Mouse (Mus musculus) forebrain, postnatal 0 days (tissue): ENCODE measurements around the gene Nuak1. TPM values are rescaled to one million over a fixed set of nuclear protein-coding genes. Genes with fewer than 3 reads are reported as not detected.

ENCODE experiments used
- ATAC-seq: fragments of 200-750 bp; cut with Nextera tagmentation; 2 replicates; pipeline ENCODE4 v1.8.0; 2017; ENCODE audit warnings: mild to moderate bottlenecking, moderate library complexity
- DNase-seq: peaks from one replicate; pipeline ENCODE4 v3.0.0-alpha.2; 2015
- H3K27ac ChIP-seq: fragments of 300-500 bp; sonication (generic); 2 replicates; pipeline ENCODE4 v1.5.1; 2014; ENCODE audit warnings: low read depth, mild to moderate bottlenecking, antibody characterized with exemption, low read length, moderate library complexity, mixed read lengths
- H3K27me3 ChIP-seq: fragments of 300-500 bp; sonication (generic); 2 replicates; pipeline ENCODE4 v1.6.1; 2014; ENCODE audit warnings: mild to moderate bottlenecking, low read length, mixed read lengths; ENCODE audit not compliant: insufficient read depth
- H3K36me3 ChIP-seq: fragments of 300-500 bp; sonication (generic); 2 replicates; pipeline ENCODE4 v1.6.1; 2014; ENCODE audit warnings: mild to moderate bottlenecking, moderate library complexity; ENCODE audit not compliant: insufficient read depth
- H3K4me1 ChIP-seq: fragments of 300-500 bp; sonication (generic); 2 replicates; pipeline ENCODE4 v1.6.1; 2014; ENCODE audit warnings: antibody characterized with exemption; ENCODE audit not compliant: insufficient read depth
- H3K4me2 ChIP-seq: fragments of 300-500 bp; sonication (generic); 2 replicates; pipeline ENCODE4 v1.6.1; 2014; ENCODE audit warnings: low read depth, mild to moderate bottlenecking, moderate library complexity
- H3K4me3 ChIP-seq: fragments of 300-500 bp; sonication (generic); 2 replicates; pipeline ENCODE4 v1.5.1; 2014; ENCODE audit warnings: low read depth, low read length, mixed read lengths
- H3K9ac ChIP-seq: fragments of 300-500 bp; sonication (generic); 2 replicates; pipeline ENCODE4 v1.6.1; 2014; ENCODE audit warnings: mild to moderate bottlenecking
- H3K9me3 ChIP-seq: fragments of 300-500 bp; sonication (generic); 2 replicates; pipeline ENCODE4 v1.6.1; 2016; ENCODE audit warnings: low read length
- CTCF ChIP-seq: sonication (generic); IDR thresholded peaks from 2 replicates; pipeline ENCODE4 v1.5.1; 2016; ENCODE audit warnings: antibody characterized with exemption, control low read depth, low read depth
- WGBS: fragments of 180-500 bp; shearing (Covaris S2); extraction: QIAGEN DNeasy Blood & Tissue Kit; methylation state at CpG from one replicate; pipeline ENCODE4 v1.1.7; 2014; 5-methylcytosine and 5-hydroxymethylcytosine counted together
- polyA plus RNA-seq: library from polyadenylated mRNA; unstranded; fragments of >200 nt; fragmentation: Nextera tagmentation; extraction: Ambion mirVana; gene quantifications from 2 replicates; pipeline ENCODE4 v1.2.1, GENCODE M21; 2015
- total RNA-seq: library from RNA; depleted of rRNA; stranded (reverse); fragments of >200 nt; gene quantifications from 2 replicates; pipeline ENCODE4 v1.2.3, GENCODE M21; 2014

The Nuak1 gene
- total and polyA plus RNA-seq, 2 experiments from 2014 or later, result 3.7 to 28.7 TPM

- peak overlapping the region; percentile 98 for H3K9ac ChIP-seq
- H3K4me1 ChIP-seq, result peaks cover 17% of the 10 kb centered on the region
- peak overlapping the region; percentile 90 for H3K4me2 ChIP-seq
- no peaks in the 10 kb centered on the region for H3K9me3 ChIP-seq
- peak overlapping the region; percentile 82 for H3K4me3 ChIP-seq
- WGBS, result 33% methylated on average over 19 of the region's 19 CpGs
- H3K27me3 ChIP-seq, result no peaks in the 10 kb centered on the region
- DNase-seq, result peak; percentile 29
- no peaks in the 10 kb centered on the region for H3K36me3 ChIP-seq
- peak overlapping the region; percentile 98 for H3K27ac ChIP-seq
- ATAC-seq, result no peak
- no peak for TF ChIP-seq CTCF
These were observed 1.8 kb downstream of the Nuak1 start for GRCm38 (mm10) chr10:84438466-84439227.

GRCm38 (mm10) chr10:84438049-84438422 lies 2.4 kb downstream of the Nuak1 start:
- Histone ChIP-seq H3K4me2 (peak overlapping the region; percentile 90), H3K27ac (peak overlapping the region; percentile 98), H3K4me3 (peak overlapping the region; percentile 82), H3K27me3 (no peaks in the 10 kb centered on the region), H3K9ac (peak overlapping the region; percentile 98), H3K36me3 (peaks cover 3% of the 10 kb centered on the region), H3K9me3 (no peaks in the 10 kb centered on the region), H3K4me1 (peaks cover 17% of the 10 kb centered on the region)
- peak; percentile 98 for TF ChIP-seq CTCF
- ATAC-seq (peak; percentile 72), DNase-seq (peak; percentile 98)
- 3% methylated on average over 7 of the region's 7 CpGs for WGBS

- H3K27ac ChIP-seq, result peak overlapping the region; percentile 98
- no peaks in the 10 kb centered on the region for H3K27me3 ChIP-seq
- H3K9ac ChIP-seq, result peak overlapping the region; percentile 98
- DNase-seq (peak; percentile 43), ATAC-seq (peak; percentile 6; the same call in 1 of the 2 replicates)
- peaks cover 3% of the 10 kb centered on the region for H3K36me3 ChIP-seq
- 22% methylated on average over 14 of the region's 14 CpGs for WGBS
- TF ChIP-seq CTCF, result no peak
- H3K4me1 ChIP-seq, result peaks cover 16% of the 10 kb centered on the region
- H3K9me3 ChIP-seq, result no peaks in the 10 kb centered on the region
- H3K4me3 ChIP-seq, result peak overlapping the region; percentile 82
- H3K4me2 ChIP-seq, result peak overlapping the region; percentile 90
These were observed 3.0 kb downstream of the Nuak1 start for GRCm38 (mm10) chr10:84437166-84438048.

- 0 out of 2 replicates have a peak, but pooled peaks cover 5% of the 10 kb centered on the region for H3K4me1 ChIP-seq
- ATAC-seq (no peak), DNase-seq (no peak)
- no peak for TF ChIP-seq CTCF
- 41% methylated on average over 11 of the region's 11 CpGs for WGBS
- H3K36me3 ChIP-seq, result peaks cover 3% of the 10 kb centered on the region
- no peaks in the 10 kb centered on the region for H3K27me3 ChIP-seq
- H3K4me3 ChIP-seq, result peak overlapping the region; percentile 6
- no peaks in the 10 kb centered on the region for H3K9me3 ChIP-seq
- 0 out of 2 replicates have a peak overlapping the region, but pooled peaks have one; percentile 18 for H3K9ac ChIP-seq
- no peak overlapping the region for H3K27ac ChIP-seq
- peak overlapping the region; percentile 90 for H3K4me2 ChIP-seq
These were observed 4.5 kb downstream of the Nuak1 start for GRCm38 (mm10) chr10:84435930-84436329.

- H3K27me3 ChIP-seq, result no peaks in the 10 kb centered on the region
- H3K27ac ChIP-seq, result no peak overlapping the region
- H3K36me3 ChIP-seq, result peaks cover 3% of the 10 kb centered on the region
- H3K4me1 ChIP-seq, result 0 out of 2 replicates have a peak, but pooled peaks cover 5% of the 10 kb centered on the region
- WGBS, result 83% methylated on average over 21 of the region's 21 CpGs
- H3K4me2 ChIP-seq, result no peak overlapping the region
- no peak for ATAC-seq
- no peak for TF ChIP-seq CTCF
- no peak overlapping the region for H3K4me3 ChIP-seq
- DNase-seq, result no peak
- no peak overlapping the region for H3K9ac ChIP-seq
- no peaks in the 10 kb centered on the region for H3K9me3 ChIP-seq
These were observed 7.1 kb downstream of the Nuak1 start for GRCm38 (mm10) chr10:84433193-84433801.

GRCm38 (mm10) chr10:84424374-84424773 lies 16.0 kb downstream of the Nuak1 start:
- H3K27me3 ChIP-seq, result no peaks in the 10 kb centered on the region
- 77% methylated on average over 7 of the region's 7 CpGs for WGBS
- H3K9me3 ChIP-seq, result no peaks in the 10 kb centered on the region
- no peak overlapping the region for H3K4me2 ChIP-seq
- DNase-seq (no peak), ATAC-seq (no peak)
- H3K4me3 ChIP-seq, result no peak overlapping the region
- no peak overlapping the region for H3K27ac ChIP-seq
- H3K36me3 ChIP-seq, result peaks cover 4% of the 10 kb centered on the region
- TF ChIP-seq CTCF, result no peak
- no peak overlapping the region for H3K9ac ChIP-seq
- H3K4me1 ChIP-seq, result 0 out of 2 replicates have a peak, but pooled peaks cover 7% of the 10 kb centered on the region
